In the genomic region with DNA sequence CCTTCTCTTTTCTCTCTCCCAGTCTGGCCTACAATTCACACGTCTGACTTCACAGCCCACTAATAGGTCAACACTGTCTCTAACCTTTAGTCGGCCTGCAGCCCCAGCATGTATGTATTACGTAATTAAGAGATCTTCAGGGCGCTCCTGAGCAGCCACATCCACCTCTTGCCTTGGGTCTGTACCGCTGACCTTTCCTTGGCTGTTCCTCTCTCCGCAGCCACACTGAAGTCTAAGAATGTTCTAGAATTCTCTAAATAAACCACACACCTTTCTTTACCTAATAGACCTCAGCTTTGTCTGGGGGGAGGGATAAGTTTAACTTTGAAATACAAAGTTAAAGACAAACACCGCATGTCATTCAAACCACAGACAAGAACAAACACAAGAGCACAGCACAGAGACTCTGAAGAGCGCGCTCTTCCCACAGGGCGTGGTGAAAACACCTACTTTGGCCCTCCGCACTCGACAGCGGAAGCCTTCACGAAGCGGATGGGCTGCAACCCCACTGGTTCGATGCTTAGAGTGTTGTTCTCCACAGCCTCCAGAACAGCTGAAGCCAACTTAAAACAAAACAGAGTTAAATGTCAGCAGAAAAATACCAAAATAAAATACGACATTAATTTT, we compare ENCODE assay signal across 23 mouse cellular contexts. TPM values are rescaled to one million over a fixed set of nuclear protein-coding genes. Genes with fewer than 3 reads are reported as not detected.
DNase-seq lines count a peak whose midpoint lies in the region; ATAC-seq lines count a peak whose summit lies in the region.
"Had no signal": no experiment of that assay in that cellular context is flagged by ENCODE, and none has a peak within 500 bp of the region (broad histone marks: within the 10 kb centered on the region; RNA-seq: fewer than 3 reads in every experiment).

No protein-coding gene starts in this region.

- no peak overlapping the region for H3K4me3 ChIP-seq in liver, embryonic 16.5 days (ENCODE audit: low read depth, low read length)
- H3K4me3 ChIP-seq in stomach, embryonic 15.5 days (replicated peaks): no peak overlapping the region
- H3K4me3 ChIP-seq: embryonic facial prominence, embryonic 12.5 days; left cerebral cortex, adult 2 months; limb, embryonic 13.5 days had no signal

- 70% methylated on average over 17 of the region's 17 CpGs for WGBS in liver, embryonic 16.5 days (ENCODE audit: insufficient replicate concordance)
- WGBS in stomach, embryonic 15.5 days: 75% methylated on average over 17 of the region's 17 CpGs

- H3K4me1 ChIP-seq in liver, embryonic 16.5 days (ENCODE audit: control insufficient read depth, low read depth, low read length): peaks cover 10% of the 10 kb centered on the region
- H3K4me1 ChIP-seq in stomach, embryonic 15.5 days: no peaks in the 10 kb centered on the region
- H3K4me1 ChIP-seq: embryonic facial prominence, embryonic 12.5 days; limb, embryonic 13.5 days had no signal

- peak overlapping the region; percentile 48; the same call in 1 of the 2 replicates for H3K27ac ChIP-seq in liver, embryonic 16.5 days (ENCODE audit: low read length)
- no peak overlapping the region; the same call in 1 of the 2 replicates for H3K27ac ChIP-seq in stomach, embryonic 15.5 days
- H3K27ac ChIP-seq: hindbrain, postnatal 0 days; left cerebral cortex, adult 2 months; limb, embryonic 13.5 days had no signal

- peaks cover 2% of the 10 kb centered on the region for H3K36me3 ChIP-seq in liver, embryonic 16.5 days (ENCODE audit: control insufficient read depth, insufficient read depth)
- H3K36me3 ChIP-seq in stomach, embryonic 15.5 days: 0 out of 2 replicates have a peak, but pooled peaks cover 14% of the 10 kb centered on the region

- H3K9ac ChIP-seq in liver, embryonic 16.5 days (ENCODE audit: low read depth, low read length): no peak overlapping the region
- no peak overlapping the region for H3K9ac ChIP-seq in stomach, embryonic 15.5 days
- H3K9ac ChIP-seq: embryonic facial prominence, embryonic 12.5 days; limb, embryonic 13.5 days; lung, embryonic 14.5 days had no signal

- ATAC-seq in liver, embryonic 16.5 days (ENCODE audit: low read depth): no peak
- peak; percentile 84 for ATAC-seq in activated CD4-positive, CD25-positive, alpha-beta regulatory T cell, adult 4 months
- peak; percentile 65 for ATAC-seq in stomach, embryonic 15.5 days (ENCODE audit: insufficient read depth, low FRiP score, low read depth)
- ATAC-seq: hindbrain, postnatal 0 days had no signal

- no peaks in the 10 kb centered on the region for H3K27me3 ChIP-seq in liver, embryonic 16.5 days (ENCODE audit: control insufficient read depth, insufficient read depth, low read depth, low read length)
- H3K27me3 ChIP-seq in stomach, embryonic 15.5 days (replicated peaks): no peaks in the 10 kb centered on the region
- H3K27me3 ChIP-seq: embryonic facial prominence, embryonic 12.5 days; limb, embryonic 13.5 days had no signal

- H3K9me3 ChIP-seq in liver, embryonic 16.5 days (replicated peaks; ENCODE audit: control insufficient read depth, low read length): no peaks in the 10 kb centered on the region
- no peaks in the 10 kb centered on the region for H3K9me3 ChIP-seq in stomach, embryonic 15.5 days
- H3K9me3 ChIP-seq: embryonic facial prominence, embryonic 12.5 days; limb, embryonic 13.5 days had no signal

- no peak for DNase-seq in liver
- DNase-seq in CD4-positive, CD25-positive, alpha-beta regulatory T cell, adult 2 months (ENCODE audit: low read depth, low spot score): peak; percentile 92
- no peak for DNase-seq in layer of hippocampus, postnatal 25 days (ENCODE audit: extremely low spot score in 1 of 2, low spot score in 1 of 2)
- no peak for DNase-seq in right cerebral cortex, postnatal 14 days
- DNase-seq in neural tube, embryonic 10.5 days (ENCODE audit: extremely low spot score, low spot score): no peak
- DNase-seq: B cell, adult 2 months; cerebellum, postnatal 25 days; gastrocnemius, postnatal 14 days; heart, postnatal 36 days; lung, embryonic 14.5 days had no signal

- no peak overlapping the region for H3K4me2 ChIP-seq in liver, embryonic 16.5 days (ENCODE audit: low read depth, low read length)
- H3K4me2 ChIP-seq in stomach, embryonic 15.5 days: no peak overlapping the region
- H3K4me2 ChIP-seq: embryonic facial prominence, embryonic 12.5 days; limb, embryonic 13.5 days; lung, embryonic 14.5 days; midbrain, embryonic 11.5 days had no signal

RNA-seq across cellular contexts. Expression of a gene that starts 17.0 kb away (rescaled TPM):
- 0.07 TPM in 1 of 2 replicates, not detected in the other for polyA plus RNA-seq in liver, embryonic 16.5 days (2015; fragmentation: Nextera tagmentation; extraction: Ambion mirVana)
- not detected for polyA plus RNA-seq in activated CD4-positive, CD25-positive, alpha-beta regulatory T cell, adult 4 months (2017; shearing (Covaris generic))
- polyA plus RNA-seq in stomach, embryonic 15.5 days (2015; fragmentation: Nextera tagmentation; extraction: Ambion mirVana): 1.2 and 1.3 TPM in 2 replicates
- total RNA-seq in layer of hippocampus, postnatal 25 days (2021): under 1 TPM; 0.22 to 0.45 TPM
- total RNA-seq: hindbrain, postnatal 0 days; MEL had no signal
- polyA plus RNA-seq: lung, embryonic 14.5 days had no signal

RNA-seq across cellular contexts. Expression of a gene that starts 36.8 kb away (rescaled TPM):
- 11.1 and 13.3 TPM in 2 replicates for polyA plus RNA-seq in liver, embryonic 16.5 days (2015; fragmentation: Nextera tagmentation; extraction: Ambion mirVana)
- 10 to 100 TPM; 12.1 to 15.4 TPM for polyA plus RNA-seq in activated CD4-positive, CD25-positive, alpha-beta regulatory T cell, adult 4 months (2017; shearing (Covaris generic))
- 24.6 and 25.2 TPM in 2 replicates for polyA plus RNA-seq in stomach, embryonic 15.5 days (2015; fragmentation: Nextera tagmentation; extraction: Ambion mirVana)
- total RNA-seq in layer of hippocampus, postnatal 25 days (2021): 10 to 100 TPM; 62.3 to 65.7 TPM

RNA-seq across cellular contexts. Expression of a gene that starts 58.6 kb away (rescaled TPM):
- not detected in 2 replicates for polyA plus RNA-seq in liver, embryonic 16.5 days (2015; fragmentation: Nextera tagmentation; extraction: Ambion mirVana)
- polyA plus RNA-seq in activated CD4-positive, CD25-positive, alpha-beta regulatory T cell, adult 4 months (2017; shearing (Covaris generic)): not detected
- not detected in 2 replicates for polyA plus RNA-seq in stomach, embryonic 15.5 days (2015; fragmentation: Nextera tagmentation; extraction: Ambion mirVana)
- total RNA-seq in layer of hippocampus, postnatal 25 days (2021): not detected
- total RNA-seq: adrenal gland, postnatal 36 days; gastrocnemius, postnatal 14 days; heart, adult 8-10 months; heart, postnatal 36 days; hindbrain, postnatal 0 days; layer of hippocampus, adult 18-20 months; left cerebral cortex, adult 2 months; MEL had no signal
- polyA plus RNA-seq: embryonic facial prominence, embryonic 12.5 days; hindbrain, postnatal 0 days; kidney, embryonic 16.5 days; limb, embryonic 13.5 days; lung, embryonic 14.5 days; midbrain, embryonic 11.5 days had no signal
